Mouse (Mus musculus): ENCODE measurements at regions not wholly inside any gene's neighbourhood (a gene's known extent, or its start where the extent isn't known, plus 50 kb on each side); places are given as distances from the start of the nearest gene placed in this dataset.
A peak's percentile ranks its signal among the peaks of the same experiment; 100 is the strongest.
"Not testable (repeated sequence)": the region's sequence is repeated elsewhere in the genome, so short reads cannot be mapped to it uniquely, and the experiment has no call there.

GRCm38 (mm10) chr14:114485781-114486180 is 606.2 kb upstream of the Gpc5 start:
- 97% methylated on average over 4 of the region's 4 CpGs for WGBS
- H3K9me3 ChIP-seq (ENCODE audit: low read length), result no peaks in the 10 kb centered on the region
- TF ChIP-seq CTCF (IDR thresholded peaks at IDR 0.05), result no peak

GRCm38 (mm10) chr14:114493371-114493770 is 598.6 kb upstream of the Gpc5 start:
- not testable (repeated sequence) for DNase-seq (ENCODE audit: low spot score); H3K9me3 ChIP-seq (ENCODE audit: low read length); H3K4me1 ChIP-seq (ENCODE audit: insufficient read depth, low read length); H3K9ac ChIP-seq (replicated peaks; ENCODE audit: low read length, poor library complexity, severe bottlenecking); H3K4me3 ChIP-seq (ENCODE audit: low read depth, low read length); H3K27ac ChIP-seq (ENCODE audit: low read depth, low read length); H3K36me3 ChIP-seq (ENCODE audit: insufficient read depth, low read length); ATAC-seq (ENCODE audit: low FRiP score); H3K4me2 ChIP-seq (ENCODE audit: low read depth, low read length, poor library complexity, severe bottlenecking); H3K27me3 ChIP-seq (ENCODE audit: insufficient read depth, low read length)
- 100% methylated on average over 3 of the region's 3 CpGs for WGBS

More at GRCm38 (mm10) chr14:114485781-114486180, 606.2 kb upstream of the Gpc5 start:
- Histone ChIP-seq H3K27ac (ENCODE audit: low read depth, low read length) (no peak overlapping the region), H3K27me3 (ENCODE audit: insufficient read depth, low read length) (no peaks in the 10 kb centered on the region), H3K4me1 (ENCODE audit: insufficient read depth, low read length) (no peaks in the 10 kb centered on the region), H3K36me3 (ENCODE audit: insufficient read depth, low read length) (no peaks in the 10 kb centered on the region), H3K9ac (replicated peaks; ENCODE audit: low read length, poor library complexity, severe bottlenecking) (no peak overlapping the region), H3K4me3 (ENCODE audit: low read depth, low read length) (no peak overlapping the region), H3K4me2 (ENCODE audit: low read depth, low read length, poor library complexity, severe bottlenecking) (no peak overlapping the region)
- DNase-seq (ENCODE audit: low spot score) (no peak), ATAC-seq (ENCODE audit: low FRiP score) (no peak)

GRCm38 (mm10) chr14:114504976-114505375 is 587.0 kb upstream of the Gpc5 start:
- Histone ChIP-seq H3K9ac (replicated peaks; ENCODE audit: low read length, poor library complexity, severe bottlenecking) (no peak overlapping the region), H3K4me3 (ENCODE audit: low read depth, low read length) (no peak overlapping the region), H3K9me3 (ENCODE audit: low read length) (no peaks in the 10 kb centered on the region), H3K27me3 (ENCODE audit: insufficient read depth, low read length) (no peaks in the 10 kb centered on the region), H3K36me3 (ENCODE audit: insufficient read depth, low read length) (no peaks in the 10 kb centered on the region), H3K27ac (ENCODE audit: low read depth, low read length) (no peak overlapping the region), H3K4me2 (ENCODE audit: low read depth, low read length, poor library complexity, severe bottlenecking) (no peak overlapping the region), H3K4me1 (ENCODE audit: insufficient read depth, low read length) (no peaks in the 10 kb centered on the region)
- no peak for TF ChIP-seq CTCF (IDR thresholded peaks at IDR 0.05)
- ATAC-seq (ENCODE audit: low FRiP score) (no peak), DNase-seq (ENCODE audit: low spot score) (no peak)

- no peak for DNase-seq (ENCODE audit: low spot score)
- no peak overlapping the region for H3K4me3 ChIP-seq (ENCODE audit: low read depth, low read length)
- no peaks in the 10 kb centered on the region for H3K27me3 ChIP-seq (ENCODE audit: insufficient read depth, low read length)
- TF ChIP-seq CTCF (IDR thresholded peaks at IDR 0.05), result no peak
- 85% methylated on average over 4 of the region's 4 CpGs for WGBS
- H3K9me3 ChIP-seq (ENCODE audit: low read length), result no peaks in the 10 kb centered on the region
- ATAC-seq (ENCODE audit: low FRiP score), result no peak
- H3K27ac ChIP-seq (ENCODE audit: low read depth, low read length), result no peak overlapping the region
- H3K4me2 ChIP-seq (ENCODE audit: low read depth, low read length, poor library complexity, severe bottlenecking), result no peak overlapping the region
- no peaks in the 10 kb centered on the region for H3K4me1 ChIP-seq (ENCODE audit: insufficient read depth, low read length)
- H3K36me3 ChIP-seq (ENCODE audit: insufficient read depth, low read length), result no peaks in the 10 kb centered on the region
- H3K9ac ChIP-seq (replicated peaks; ENCODE audit: low read length, poor library complexity, severe bottlenecking), result no peak overlapping the region
These were observed 543.9 kb upstream of the Gpc5 start for GRCm38 (mm10) chr14:114547910-114548680.

GRCm38 (mm10) chr14:114549101-114549500 is 542.9 kb upstream of the Gpc5 start:
- ATAC-seq (ENCODE audit: low FRiP score) (no peak), DNase-seq (ENCODE audit: low spot score) (no peak)
- no peak for TF ChIP-seq CTCF (IDR thresholded peaks at IDR 0.05)
- H3K36me3 ChIP-seq (ENCODE audit: insufficient read depth, low read length), result no peaks in the 10 kb centered on the region
- no peak overlapping the region for H3K4me2 ChIP-seq (ENCODE audit: low read depth, low read length, poor library complexity, severe bottlenecking)
- H3K4me3 ChIP-seq (ENCODE audit: low read depth, low read length), result no peak overlapping the region
- H3K9ac ChIP-seq (replicated peaks; ENCODE audit: low read length, poor library complexity, severe bottlenecking), result no peak overlapping the region
- no peaks in the 10 kb centered on the region for H3K27me3 ChIP-seq (ENCODE audit: insufficient read depth, low read length)
- H3K27ac ChIP-seq (ENCODE audit: low read depth, low read length), result no peak overlapping the region
- no peaks in the 10 kb centered on the region for H3K4me1 ChIP-seq (ENCODE audit: insufficient read depth, low read length)
- WGBS, result 83% methylated on average over 1 of the region's 1 CpGs
- H3K9me3 ChIP-seq (ENCODE audit: low read length), result no peaks in the 10 kb centered on the region

GRCm38 (mm10) chr14:114566411-114567030 is 525.5 kb upstream of the Gpc5 start:
- Histone ChIP-seq H3K9me3 (ENCODE audit: low read length) (no peaks in the 10 kb centered on the region), H3K27ac (ENCODE audit: low read depth, low read length) (no peak overlapping the region), H3K9ac (replicated peaks; ENCODE audit: low read length, poor library complexity, severe bottlenecking) (no peak overlapping the region), H3K36me3 (ENCODE audit: insufficient read depth, low read length) (no peaks in the 10 kb centered on the region), H3K4me2 (ENCODE audit: low read depth, low read length, poor library complexity, severe bottlenecking) (no peak overlapping the region), H3K27me3 (ENCODE audit: insufficient read depth, low read length) (no peaks in the 10 kb centered on the region), H3K4me3 (ENCODE audit: low read depth, low read length) (no peak overlapping the region), H3K4me1 (ENCODE audit: insufficient read depth, low read length) (no peaks in the 10 kb centered on the region)
- TF ChIP-seq CTCF (IDR thresholded peaks at IDR 0.05), result peak; percentile 64
- 56% methylated on average over 4 of the region's 4 CpGs for WGBS
- DNase-seq (ENCODE audit: low spot score), result peak; percentile 44
- ATAC-seq (ENCODE audit: low FRiP score), result no peak
